Mouse (Mus musculus): ENCODE data around the gene Nudt16l1.

Gene Nudt16l1

GRCm38 (mm10) chr16:4963797-4964709 lies 25.5 kb downstream of the Nudt16l1 start, which contains the start of gene Anks3:
Anks3 (minus strand) TSS chr16:4964205.
- DNase-seq: peak; percentile 99

DNA sequence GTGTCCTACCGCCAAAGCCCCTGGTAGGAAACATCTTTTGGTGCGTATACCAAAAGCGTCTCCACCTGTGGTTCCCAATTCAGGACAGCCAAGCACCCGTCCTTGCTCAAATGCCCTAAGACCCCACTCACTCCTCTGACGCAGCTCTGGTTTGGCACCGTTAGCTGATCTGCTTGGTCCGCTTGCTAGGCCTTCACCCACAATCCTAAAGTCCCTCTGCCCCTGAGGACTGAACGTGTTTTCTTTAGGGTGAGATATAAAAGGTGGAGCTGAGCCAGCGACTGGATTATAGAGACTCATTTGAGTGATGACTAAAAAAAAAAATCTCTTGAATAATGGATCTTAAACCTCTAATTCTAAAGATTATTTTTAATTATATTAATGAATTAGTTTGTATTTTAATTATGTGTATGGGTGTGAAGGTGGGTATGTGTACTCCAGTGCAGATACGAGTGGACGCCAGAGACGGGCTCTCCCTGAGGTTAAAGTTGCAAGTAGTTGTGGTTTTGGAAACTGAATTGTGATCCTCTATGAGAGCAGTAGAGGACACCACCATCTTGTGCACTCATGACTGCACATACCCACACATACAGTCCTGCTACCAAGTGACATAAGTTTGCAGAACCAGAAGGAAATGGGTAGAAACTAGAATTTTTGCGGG lies 26.3 kb downstream of the Nudt16l1 start:
- peak in 1 of 2 experiments; percentile 61 for DNase-seq

DNA sequence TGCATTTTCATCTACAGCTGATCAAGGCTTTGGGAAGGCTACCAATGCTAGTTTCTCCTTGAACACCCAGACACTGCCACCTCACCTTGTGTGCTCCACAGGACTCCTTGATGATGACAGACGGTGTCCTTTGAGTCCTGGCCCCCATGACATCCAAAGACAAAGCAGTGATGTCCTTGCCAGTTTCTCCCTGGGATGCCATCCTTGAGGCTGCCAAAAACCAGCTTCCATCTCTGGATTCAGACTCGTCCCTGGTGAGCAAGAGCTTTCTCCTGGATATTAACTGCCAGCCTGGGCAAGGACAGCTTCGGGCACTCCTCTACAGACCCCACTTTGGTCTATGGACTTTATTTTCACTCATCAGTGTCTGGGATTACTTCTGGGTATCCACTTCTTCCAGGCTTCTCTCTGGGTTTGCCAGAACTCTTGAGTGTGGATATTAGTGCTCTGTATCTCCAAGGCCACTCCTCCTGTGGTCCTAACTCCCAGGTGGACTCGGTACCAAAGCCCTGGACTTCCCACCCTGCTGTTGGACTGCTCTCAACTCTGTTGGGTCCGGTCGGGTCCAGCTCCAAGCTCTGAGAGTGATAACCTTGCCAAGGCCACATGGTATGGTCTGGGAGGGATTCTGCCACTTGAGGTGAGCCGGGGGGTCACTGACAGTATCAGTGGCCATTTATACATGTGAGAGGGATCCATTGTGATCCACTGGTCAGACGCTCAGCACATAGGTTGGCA lies 27.0 kb downstream of the Nudt16l1 start:
- DNase-seq: peak; percentile 45 to 59

DNA sequence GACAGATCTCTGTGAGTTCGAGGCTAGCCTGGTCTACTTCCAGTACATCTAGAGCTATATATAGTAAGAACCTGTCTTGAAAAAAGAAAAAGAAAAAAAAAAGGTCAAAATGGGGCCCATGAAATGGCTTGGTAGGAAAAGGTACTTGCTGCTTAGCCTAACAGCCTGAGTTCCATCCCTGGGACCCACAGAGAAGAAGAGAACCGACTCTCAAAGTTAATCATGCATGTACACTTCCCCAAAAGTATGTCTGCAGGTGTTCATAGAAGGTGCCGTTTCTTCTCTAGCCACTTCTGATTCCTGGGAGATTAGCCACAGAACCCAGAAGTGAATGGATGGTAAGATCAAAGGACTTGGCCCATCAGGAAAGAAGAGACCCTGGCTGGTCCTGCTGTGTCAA lies 29.9 kb downstream of the Nudt16l1 start:
- DNase-seq: no peak

- DNase-seq: no peak
These were observed 30.7 kb downstream of the Nudt16l1 start for GRCm38 (mm10) chr16:4969055-4969843.

DNA sequence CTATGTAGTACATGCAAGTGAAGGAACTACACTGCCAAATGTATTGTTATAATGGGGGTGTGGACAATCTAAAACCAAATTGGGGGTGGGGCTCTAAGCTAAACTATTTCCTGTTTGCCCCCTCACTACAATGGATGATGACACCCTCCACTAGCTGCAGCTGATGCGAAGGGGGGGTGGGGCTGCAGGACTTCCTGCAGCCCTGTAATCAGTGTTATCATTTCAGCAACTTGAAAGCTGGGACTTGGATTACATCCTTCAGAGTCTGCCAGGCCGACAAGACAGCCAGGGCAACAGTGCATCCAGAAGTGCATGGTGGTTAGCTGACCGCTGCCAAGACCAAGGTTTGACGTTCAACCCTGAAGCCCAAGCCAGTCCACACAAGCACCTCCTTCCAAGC lies 33.1 kb downstream of the Nudt16l1 start:
- no peak for DNase-seq

- DNase-seq: peak in 1 of 2 experiments; percentile 44
These were observed 36.0 kb downstream of the Nudt16l1 start for GRCm38 (mm10) chr16:4974521-4974920.

- peak; percentile 51 to 56 for DNase-seq
These were observed 37.6 kb downstream of the Nudt16l1 start for GRCm38 (mm10) chr16:4976180-4976579.

DNA sequence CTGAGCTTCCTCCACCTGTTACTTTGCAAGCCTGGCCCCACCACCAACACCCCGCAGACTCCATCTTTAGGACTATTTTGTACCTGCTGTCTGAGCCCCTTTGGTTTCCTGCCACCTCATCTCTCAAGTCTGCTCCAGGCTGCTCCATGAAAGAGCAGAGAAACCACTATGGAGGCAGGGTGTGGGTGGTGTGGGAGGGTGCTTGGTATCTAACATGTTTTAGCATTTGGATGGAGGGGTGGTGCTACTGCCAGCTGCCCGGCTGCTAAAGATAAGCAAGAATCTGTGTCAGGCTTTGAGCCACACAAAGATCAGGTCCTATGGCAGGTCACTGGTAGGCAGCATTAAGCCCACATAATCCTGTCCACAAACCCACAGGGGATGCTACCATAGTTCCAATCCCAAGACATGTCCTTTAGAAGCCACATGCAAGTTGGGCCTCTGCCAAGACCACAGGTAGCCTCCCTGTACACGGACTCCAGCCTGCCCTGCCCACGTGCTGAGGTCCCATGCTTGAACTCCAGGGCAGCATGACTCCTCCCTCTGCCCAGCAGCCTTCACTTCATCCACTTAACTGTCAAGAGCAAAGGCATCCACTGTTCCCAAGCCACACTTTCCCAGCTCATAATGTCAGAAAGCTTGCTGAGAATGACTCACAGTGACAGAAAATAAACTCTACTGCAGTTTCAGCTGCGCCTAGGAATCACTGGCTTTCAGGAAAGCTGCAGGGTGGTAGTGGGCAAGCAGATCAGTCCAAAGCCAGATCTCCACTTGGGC lies 39.9 kb downstream of the Nudt16l1 start:
- no peak for DNase-seq

DNA sequence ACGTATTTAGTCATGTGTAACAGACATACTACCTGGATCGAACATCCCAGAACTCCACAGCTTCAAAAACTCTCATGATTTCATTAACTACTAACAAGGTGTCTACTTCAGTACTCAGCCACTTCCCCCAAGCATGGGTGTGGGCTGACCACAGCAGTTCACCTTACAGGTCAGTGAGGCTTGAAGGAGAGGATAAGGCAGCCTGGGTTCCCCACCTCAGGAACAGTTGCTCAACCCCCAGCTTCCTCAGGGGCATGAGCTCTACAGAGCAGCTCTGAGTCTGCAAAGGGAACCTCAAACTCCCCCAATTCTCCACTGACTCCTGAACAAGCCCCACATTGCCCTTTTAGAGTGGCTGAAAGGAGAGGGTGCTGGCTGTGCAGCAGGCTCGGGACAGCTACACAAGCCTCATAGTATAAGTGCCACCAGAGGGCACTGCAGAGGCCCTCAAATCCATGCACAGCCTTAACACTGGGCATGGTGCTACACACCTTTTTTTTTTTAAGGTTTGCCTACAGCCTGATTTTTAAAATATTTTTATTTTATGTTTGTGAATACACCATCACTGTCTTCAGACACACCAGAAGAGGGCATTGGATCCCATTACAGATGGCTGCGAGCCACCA lies 41.3 kb downstream of the Nudt16l1 start:
- peak; percentile 40 to 48 for DNase-seq

GRCm38 (mm10) chr16:4984717-4985116 lies 46.2 kb downstream of the Nudt16l1 start:
- DNase-seq: no peak
